Mouse (Mus musculus) right cerebral cortex, postnatal 25 days (tissue): Measurements from ENCODE around the gene AC124502.3.

Experiments used
- DNase-seq: peaks from one replicate; pipeline ENCODE4 v3.0.0; 2022

AC124502.3 gene

DNA sequence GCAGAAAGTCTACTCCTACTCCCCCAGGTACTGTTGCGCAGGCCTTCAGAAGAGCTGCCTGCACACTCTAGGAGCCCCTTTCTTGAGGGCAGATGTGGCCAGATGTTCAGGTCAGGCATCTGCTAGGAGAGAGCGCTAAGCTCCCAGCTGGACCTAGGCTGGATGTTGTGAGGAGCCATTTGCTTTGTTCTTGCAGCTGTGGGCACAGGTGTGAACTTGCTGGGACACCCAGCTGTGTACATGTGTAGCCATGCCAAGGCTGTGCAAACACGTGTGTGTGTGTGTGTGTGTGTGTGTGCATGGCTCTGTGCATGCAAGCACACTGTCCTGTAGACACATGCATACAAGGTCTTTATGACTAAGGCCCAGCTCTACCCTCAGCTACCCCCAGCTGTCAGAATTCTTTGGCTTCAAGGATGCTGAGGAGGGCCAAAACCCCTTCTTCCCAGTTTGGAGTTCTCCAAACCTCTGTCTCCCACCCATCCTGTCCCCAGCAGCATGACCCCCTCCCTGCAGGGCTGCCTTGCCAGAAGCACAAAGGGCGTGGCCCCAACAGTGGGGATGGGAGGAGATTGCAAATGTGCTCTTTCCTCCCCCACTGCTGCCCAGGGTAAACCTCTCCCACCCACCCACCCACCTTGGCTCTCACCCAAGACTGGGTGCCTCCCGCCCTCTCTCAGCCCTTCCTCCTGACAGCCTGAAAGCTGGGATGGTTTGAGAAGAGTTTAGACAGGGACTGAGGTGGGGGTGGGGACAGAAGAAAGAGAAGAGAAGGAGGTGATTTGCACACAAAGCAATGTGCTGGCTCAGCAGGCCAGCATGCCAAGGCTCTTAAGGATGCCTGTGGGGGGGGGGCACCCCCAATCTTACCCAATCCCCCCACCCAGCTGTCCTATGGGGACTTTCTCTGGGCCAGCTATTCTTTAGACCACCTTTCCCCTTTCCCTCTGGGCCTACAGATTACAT, 22.0 kb downstream of the AC124502.3 start:
- no peak for DNase-seq

DNA sequence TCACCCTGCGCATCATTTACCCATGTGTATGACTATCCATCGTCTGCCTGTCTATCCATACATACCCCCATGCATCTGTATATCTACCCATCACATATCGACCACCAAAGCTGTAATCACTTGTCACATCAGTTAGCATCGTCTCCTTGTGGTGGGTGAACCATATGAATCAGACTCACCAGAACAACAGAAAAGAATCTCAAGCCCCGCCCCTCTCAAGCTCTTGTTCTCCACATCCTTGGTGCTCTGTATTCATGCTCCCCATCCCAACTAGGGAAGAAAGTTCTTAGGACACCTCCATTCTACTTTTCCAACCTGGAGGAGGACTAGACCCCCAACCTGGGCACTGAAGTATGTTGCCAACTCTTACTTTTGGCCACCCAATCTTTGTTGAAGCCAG, 23.4 kb downstream of the AC124502.3 start:
- DNase-seq = no peak

DNA sequence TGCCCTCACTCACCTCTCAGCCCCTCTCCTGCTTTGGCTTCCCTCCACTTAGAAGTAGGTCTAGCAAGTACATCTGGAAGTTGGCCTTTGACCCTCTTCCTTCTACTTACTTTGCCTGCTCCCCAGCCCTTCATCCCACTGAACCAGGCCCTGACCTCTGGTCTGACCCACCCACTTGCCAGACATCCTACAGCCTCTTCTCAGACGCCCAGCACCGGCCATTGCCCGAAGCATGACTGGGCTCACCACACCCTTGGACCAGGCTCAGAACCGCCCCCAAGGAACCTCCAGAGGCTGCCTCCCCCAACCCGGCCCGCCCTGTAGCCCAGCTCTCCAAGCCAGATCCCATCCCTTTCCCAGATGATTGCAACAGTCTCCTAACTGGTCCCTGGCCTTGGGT, 23.8 kb downstream of the AC124502.3 start:
- DNase-seq = no peak

DNA sequence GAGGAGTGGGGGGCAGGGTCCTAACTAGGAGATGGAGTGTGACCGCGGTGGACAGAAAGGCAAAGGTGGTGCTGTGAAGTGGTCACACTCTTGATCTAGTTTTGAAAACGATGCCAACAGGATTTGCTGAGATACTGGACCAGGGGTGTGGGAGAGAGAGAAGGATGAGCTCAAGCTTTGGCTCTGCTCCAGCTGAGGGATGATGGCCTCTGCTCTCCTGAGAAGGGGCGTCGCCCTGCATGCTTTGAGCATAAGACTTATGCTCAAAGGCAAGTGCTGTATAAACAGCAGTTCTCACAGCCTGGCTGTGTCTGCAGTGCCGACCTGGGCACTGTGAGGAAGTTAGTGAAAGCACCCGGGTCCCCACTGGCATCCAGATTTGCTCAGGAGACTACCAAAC, 26.4 kb downstream of the AC124502.3 start:
- DNase-seq = no peak

DNA sequence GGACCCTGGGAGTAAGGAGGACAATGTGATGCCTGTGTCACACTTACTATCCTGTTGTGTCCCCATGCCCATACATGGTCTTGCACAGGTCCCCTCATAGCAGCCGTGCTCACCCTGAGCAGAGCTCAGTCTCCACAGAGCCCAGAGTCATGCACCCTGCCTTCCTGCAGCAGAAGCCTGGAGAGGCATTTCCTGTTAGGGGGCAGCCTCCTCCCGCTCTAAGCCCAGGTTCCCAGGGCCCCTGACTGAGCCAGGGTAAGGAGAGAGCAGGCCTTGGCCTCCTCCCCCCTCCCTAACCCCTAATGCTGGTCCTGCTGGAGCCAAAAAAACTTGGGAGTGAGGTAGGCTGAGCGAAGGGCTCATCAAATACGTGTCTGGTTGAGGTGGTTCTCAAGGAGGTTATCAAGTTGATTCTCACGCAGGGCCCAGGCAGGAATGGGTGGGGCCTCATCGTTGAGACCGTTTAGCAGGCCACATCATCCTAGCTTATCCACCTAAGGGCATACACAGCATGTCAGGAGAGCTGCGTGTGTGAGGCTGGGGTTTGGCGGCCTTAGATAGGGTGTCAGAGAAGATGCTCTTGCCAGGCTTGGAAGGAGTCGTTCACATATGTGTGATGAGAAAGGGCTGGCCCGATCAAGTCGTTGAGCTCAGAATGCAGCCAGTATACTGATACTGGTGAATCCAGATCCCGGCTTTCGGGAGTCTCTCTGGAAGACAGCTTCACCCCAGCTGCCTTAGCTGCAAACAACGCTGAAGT, 28.5 kb downstream of the AC124502.3 start:
- DNase-seq = no peak

DNA sequence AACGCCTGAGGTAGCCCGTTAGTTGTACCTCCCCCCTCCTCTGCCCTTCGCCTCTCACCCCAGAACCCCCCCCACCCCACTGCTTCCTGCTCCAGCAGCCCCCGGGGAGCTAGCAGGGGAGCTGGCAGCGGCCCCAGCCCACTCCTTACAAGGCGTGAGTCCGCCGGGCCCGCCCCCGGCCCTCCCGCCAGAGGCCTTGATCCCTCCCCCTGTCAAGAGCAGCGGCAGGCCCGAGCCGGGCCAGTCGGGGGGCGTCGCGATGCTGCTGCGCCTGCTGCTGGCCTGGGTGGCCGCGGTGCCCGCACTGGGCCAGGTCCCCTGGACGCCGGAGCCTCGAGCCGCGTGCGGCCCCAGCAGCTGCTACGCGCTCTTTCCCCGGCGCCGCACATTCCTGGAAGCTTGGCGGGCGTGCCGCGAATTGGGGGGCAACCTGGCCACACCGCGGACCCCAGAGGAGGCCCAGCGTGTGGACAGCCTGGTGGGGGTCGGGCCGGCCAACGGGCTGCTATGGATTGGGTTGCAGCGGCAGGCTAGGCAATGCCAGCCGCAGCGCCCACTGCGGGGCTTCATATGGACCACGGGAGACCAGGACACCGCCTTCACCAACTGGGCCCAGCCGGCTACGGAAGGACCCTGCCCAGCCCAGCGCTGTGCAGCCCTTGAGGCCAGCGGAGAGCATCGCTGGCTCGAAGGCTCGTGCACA, 29.3 kb downstream of the AC124502.3 start, which contains the start of gene Cd248:
Gene Cd248 (plus strand): TSS at position 212 of the 703 bp plus-strand sequence.
- DNase-seq = no peak

DNA sequence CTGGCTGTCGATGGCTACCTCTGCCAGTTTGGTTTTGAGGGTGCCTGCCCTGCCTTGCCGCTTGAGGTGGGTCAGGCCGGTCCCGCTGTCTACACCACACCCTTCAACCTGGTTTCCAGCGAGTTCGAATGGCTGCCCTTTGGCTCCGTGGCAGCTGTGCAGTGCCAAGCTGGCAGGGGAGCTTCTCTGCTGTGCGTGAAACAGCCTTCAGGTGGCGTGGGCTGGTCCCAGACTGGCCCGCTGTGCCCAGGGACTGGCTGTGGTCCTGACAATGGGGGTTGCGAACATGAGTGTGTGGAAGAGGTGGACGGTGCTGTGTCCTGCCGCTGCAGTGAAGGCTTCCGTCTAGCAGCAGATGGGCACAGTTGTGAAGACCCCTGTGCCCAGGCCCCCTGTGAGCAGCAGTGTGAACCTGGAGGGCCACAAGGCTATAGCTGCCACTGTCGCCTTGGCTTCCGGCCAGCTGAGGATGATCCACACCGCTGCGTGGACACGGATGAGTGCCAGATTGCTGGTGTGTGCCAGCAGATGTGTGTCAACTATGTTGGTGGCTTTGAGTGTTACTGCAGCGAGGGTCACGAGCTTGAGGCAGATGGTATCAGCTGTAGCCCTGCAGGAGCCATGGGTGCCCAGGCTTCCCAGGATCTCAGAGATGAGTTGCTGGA, 30.0 kb downstream of the AC124502.3 start:
- DNase-seq = no peak

DNA sequence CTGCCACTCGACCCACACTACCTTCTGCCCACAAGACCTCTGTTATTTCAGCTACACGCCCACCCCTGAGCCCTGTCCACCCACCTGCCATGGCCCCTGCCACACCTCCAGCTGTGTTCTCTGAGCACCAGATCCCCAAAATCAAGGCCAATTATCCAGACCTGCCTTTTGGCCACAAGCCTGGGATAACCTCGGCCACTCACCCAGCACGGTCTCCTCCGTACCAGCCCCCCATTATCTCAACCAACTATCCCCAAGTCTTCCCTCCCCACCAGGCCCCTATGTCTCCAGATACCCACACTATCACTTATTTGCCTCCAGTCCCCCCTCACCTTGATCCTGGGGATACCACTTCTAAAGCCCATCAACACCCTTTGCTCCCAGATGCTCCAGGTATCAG, 30.8 kb downstream of the AC124502.3 start:
- no peak for DNase-seq

DNA sequence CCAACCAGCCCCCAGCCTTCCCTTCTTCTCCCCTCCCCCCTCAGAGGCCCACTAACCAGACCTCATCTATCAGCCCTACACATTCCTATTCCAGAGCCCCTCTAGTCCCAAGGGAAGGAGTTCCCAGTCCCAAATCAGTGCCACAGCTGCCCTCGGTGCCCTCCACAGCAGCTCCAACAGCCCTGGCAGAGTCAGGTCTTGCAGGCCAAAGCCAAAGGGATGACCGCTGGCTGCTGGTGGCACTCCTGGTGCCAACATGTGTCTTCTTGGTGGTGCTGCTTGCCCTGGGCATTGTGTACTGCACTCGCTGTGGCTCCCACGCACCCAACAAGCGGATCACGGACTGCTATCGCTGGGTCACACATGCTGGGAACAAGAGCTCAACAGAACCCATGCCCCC, 31.3 kb downstream of the AC124502.3 start:
- DNase-seq = no peak

DNA sequence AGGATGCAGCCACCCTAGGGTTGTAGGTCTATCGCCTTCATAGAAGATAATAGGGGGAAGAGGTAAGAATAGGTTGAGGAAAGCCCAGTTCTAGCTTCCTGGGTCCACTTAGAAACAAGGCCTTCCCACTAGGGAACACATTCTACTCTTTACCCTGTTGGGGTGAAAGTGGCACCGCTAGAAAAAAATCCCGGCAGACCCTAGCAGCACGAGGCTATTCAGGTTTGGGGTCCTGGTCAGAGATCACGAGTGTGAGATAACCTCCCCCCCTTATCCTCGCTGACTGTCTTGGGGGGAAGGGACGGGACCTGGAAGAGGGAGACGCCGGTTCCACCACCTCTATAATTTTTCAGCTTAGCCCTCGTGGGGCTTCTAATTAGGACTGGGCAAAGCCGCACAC, 32.4 kb downstream of the AC124502.3 start:
- no peak for DNase-seq

DNA sequence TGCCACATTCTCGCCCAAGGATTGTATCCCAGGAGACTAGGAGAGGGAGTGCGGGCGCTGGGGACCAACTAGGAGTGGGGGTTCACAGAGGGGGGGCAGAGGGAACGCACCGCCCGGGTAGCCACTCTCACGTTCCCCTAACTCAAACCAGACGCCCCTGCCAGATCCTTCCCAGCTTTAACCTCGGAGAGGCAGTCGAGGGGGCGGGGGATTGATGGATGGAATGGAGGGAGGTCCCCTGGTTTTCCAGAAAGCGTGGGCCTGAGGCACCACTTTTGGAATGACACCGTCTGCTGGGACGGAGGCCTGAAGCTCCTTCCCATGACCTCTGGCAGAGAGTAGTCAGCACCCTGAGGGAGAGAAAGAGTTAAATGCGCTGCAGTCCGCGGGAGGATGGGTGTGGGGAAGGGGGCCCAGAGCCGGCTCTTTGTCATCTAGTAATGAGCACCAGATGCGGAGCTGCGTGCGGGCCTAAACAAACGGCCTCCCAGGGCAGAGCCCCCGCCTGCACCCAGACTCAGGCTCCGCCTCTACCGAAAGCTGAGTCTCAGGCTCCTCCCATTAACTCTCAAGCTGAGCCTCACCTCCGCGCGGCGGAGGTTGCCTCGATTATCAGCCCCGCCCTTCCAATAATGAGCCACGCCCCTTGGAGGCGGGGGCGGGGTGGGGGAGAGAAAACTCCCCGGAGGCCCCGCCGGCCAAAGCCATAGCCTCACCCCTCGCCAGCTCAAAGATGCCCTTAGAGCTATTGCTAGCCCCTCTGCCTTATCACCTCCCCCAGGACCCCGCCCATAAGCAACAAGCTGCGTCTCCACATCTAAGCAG, 33.1 kb downstream of the AC124502.3 start:
- no peak for DNase-seq

DNA sequence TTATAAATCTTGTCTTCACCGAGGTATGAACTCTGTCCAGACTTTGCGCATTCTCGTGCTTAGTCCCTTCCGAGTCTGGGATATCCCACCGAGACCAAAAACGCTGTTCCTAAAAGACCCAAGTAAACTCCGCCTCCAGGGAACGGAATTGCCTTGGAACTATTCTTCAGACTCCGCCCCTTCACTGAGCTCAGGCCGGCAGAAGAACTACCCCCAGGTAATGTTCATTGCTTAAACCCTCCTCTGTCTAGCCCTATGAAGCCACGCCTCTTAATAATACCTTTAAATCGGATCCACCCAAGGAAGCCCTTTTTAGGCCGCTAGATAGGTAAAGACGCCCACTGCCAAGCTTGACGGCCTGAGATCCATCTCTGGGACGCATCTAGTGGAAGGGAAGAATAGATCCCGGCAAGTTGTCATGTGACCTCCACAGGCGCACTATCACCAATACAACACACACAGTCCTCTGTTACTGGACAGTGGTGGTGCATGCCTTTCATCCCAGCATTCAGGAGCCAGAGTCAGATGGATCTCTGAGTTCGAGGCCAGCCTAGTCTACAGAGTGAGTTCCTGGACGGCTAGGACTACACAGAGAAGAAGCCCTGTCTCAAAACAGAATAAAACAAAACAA, 33.8 kb downstream of the AC124502.3 start:
- DNase-seq = no peak

DNA sequence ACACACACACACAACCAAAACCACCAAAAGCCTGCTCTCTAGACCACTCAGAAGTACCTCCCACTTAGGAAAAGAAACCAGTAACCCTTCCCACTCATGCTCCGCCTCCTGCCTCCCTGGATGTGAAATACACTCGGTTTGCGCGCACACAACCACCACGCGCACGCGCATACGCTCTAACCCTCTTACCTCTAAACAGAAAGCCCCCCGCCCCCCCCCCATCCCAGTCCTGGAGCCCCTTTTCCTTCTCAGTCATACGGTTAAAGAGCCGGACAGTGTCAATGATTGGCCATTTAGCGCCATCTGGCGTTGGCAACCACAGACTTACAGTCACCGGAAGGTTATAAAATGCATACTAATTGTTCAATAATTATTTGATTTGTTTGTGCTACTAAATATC, 34.3 kb downstream of the AC124502.3 start:
- no peak for DNase-seq

DNA sequence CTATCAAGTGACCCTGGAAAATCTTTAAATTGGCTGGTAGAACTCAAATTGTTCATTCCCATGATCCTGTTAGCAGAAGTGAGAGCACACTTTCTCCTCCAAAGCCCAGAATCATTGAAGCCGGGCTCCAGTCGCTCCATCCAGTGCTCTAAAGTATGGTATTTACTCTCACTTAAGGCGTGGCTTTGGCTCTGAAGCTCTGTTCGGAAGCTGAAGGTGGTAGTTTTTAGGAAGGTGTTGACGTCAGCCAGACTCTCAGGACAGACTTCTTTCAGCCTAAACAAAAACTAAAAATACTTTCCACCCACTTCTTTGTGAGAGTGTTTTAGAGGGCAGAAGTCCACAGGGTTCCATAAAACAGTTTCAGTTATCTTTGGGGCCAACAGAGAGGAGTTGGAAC, 34.8 kb downstream of the AC124502.3 start:
- no peak for DNase-seq

DNA sequence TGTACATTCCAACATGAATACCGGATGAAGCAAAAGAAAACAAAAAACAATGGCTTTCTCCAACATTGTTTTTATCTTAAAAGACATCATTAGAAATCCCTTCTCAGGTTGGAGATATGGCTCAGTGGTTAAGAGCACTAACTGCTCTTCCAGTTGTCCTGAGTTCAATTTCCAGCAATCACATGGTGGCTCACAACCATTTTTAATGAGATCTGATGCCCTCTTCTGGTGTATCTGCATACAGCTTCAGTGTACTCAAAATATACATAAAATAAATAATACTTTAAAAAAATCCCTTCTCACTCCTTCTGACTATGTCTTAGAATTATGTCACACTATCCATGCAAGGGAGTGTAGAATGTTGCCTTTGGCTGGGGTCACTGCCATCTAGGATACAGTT, 40.6 kb downstream of the AC124502.3 start:
- no peak for DNase-seq

DNA sequence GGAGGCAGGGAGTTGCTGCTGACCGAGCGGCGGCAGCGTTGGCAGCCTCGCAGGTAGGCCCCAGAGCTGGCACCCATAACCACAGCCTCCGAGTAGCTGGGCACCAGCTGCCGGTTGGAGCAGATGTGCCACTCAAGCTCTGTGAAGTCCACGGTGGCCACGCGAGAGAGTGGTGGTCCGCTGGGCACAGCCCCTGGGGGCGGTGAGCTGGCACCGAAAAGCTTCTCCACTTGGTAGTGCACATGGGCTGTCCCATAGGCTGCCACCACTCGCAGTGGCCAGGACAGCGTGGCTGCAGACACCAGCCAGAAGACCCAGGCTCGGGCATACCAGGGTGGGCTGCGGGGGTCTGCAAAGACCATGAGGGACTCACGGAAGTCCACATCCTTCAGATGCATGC, 43.3 kb downstream of the AC124502.3 start:
- DNase-seq = no peak

DNA sequence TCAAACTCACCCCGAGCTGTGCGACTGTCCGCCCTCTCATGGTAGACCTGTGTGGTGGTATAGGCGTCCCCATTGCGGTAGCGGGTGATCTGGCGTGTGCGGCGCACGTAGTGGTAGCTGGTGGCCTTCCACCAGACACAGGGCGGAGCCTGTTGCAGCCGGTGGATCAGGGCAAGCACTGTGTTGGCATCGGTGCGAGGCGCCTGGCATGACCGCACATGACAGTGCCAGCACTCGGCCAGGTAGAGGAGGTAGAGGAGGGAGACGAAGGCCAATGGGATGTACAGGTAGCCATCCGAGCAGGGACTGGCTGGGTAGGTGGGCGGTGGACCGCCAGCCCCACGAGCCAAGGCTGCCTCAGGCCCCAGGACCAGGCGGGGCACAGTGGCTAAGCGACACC, 43.9 kb downstream of the AC124502.3 start:
- DNase-seq = no peak

DNA sequence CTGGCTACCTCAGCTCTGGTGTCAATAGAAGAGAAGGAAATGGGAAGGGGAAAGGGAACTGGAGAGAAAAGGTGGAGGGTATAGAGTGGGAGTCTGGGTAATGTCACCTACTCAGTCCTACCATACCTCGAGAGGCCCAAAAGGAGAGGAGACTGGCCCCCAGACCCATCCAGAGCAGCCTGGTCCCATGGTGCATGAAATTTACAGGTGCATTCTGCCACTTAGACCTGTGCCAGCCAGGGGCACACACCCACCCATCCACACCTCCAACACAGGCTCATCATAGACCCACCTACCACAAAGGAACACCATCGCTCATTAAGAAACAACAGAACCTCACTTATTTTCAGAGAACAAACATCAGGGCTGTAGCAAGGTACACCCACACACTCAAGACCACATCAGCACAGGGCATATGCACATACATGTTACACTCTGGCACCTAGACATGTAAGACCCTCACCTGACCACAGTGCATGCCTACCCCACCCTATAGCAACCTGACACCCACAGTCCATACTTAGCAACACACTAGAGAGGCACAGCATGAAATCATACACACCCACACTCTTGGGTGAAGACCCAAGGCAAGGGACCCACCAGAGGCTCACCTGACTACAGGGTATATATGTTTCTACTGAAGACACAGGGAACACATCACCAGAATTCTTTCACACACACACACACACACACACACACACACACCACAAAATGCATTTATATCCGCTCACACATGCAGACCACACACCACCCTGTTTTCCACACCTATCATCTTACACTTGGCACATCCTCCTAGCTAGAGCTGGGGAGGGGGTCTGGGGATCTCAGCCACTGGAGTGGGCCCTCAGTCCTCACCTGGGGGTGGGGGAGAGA, 45.5 kb downstream of the AC124502.3 start:
- DNase-seq = no peak

DNA sequence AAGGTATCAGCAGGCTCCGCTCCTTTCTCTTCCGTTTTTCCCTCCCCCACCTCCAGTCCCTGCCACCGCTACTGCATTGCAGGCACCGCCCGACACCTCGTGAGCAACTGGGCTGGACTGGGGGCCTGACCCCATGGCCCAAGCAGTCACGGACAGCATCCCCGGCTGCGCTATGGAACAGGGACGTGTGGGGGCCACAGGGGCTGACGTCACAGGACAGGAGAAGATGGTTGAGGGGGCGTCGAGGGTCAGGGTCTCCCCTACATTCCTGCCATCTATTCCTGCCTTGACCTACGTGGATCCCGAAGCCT, 46.1 kb downstream of the AC124502.3 start:
- no peak for DNase-seq

DNA sequence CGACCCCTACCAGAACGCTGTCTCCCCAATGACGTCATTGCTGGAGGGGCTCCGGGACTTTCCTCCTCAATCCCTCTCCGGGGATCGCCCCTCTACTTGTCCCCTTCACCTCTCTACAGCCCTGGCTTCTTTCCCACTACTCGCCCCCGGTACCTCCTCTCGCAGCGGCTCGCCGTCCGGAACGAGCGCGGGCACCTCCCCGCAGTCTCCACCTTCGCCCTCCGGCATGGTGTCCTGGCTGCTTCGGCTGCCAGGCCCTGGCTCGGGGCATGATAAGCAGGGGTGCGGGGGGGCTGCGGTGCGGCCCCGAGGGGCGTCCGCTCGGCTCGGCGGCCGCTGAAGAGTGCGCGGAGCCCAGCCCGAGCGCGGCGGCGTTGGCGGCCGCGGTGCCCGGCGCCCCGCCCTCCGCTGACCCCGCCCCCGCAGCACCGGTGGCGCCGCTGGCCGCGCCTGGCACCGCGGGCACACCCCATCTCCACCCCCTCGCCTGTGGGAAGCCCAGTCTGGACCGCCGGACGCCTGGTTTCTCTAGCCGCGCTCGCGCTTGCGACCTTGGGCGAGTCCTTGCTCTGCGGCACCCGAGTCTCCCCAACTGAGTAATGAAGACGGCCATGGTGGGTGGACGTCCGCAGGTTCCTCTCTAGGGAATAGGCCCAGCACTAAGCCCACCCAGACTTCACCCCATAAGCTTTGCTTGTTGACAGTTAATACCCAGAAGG, 46.6 kb downstream of the AC124502.3 start, which contains the start of gene Tmem151a:
Gene Tmem151a (minus strand): TSS at position 387 of the 719 bp plus-strand sequence.
- DNase-seq = peak; percentile 69
